Mouse (Mus musculus) adrenal gland, postnatal 25 days (tissue): ENCODE measurements at regions not wholly inside any gene's neighbourhood (a gene's known extent, or its start where the extent isn't known, plus 50 kb on each side); places are given as distances from the start of the nearest gene placed in this dataset.

Experiments
- DNase-seq: peaks from one replicate; pipeline ENCODE4 v3.0.0; 2021; ENCODE audit warnings: mixed read lengths

GRCm38 (mm10) chr3:21403551-21403950 lies 672.9 kb upstream of the Tbl1xr1 start:
- no peak for DNase-seq

DNA sequence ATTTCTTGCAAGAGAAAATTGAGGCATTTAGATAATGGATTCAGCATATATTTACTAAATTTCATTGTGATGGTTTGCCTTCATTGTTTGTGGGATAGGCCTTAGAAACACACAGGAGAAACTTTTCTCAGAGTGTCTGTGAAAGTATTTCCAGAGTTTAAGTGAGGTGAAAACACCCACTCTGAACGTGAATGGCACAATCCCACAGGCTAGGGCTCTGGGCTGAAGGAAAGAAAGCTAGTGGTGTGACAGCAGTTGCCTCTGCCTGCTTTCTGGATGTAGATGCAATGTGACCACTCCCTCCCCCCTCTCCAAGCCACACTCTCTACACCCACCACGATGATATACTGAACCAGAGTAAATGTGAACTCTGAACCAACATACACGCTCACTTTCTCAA lies 672.4 kb upstream of the Tbl1xr1 start:
- DNase-seq = no peak

GRCm38 (mm10) chr3:21407077-21407476 lies 669.4 kb upstream of the Tbl1xr1 start:
- no peak for DNase-seq

- no peak for DNase-seq
These were observed 664.4 kb upstream of the Tbl1xr1 start for GRCm38 (mm10) chr3:21412010-21412409.

- DNase-seq = no peak
These were observed 653.3 kb upstream of the Tbl1xr1 start for GRCm38 (mm10) chr3:21423139-21423538.

GRCm38 (mm10) chr3:21426538-21426937 lies 649.9 kb upstream of the Tbl1xr1 start:
- no peak for DNase-seq

- no peak for DNase-seq
These were observed 648.9 kb upstream of the Tbl1xr1 start for GRCm38 (mm10) chr3:21427408-21428031.

- DNase-seq = no peak
These were observed 648.3 kb upstream of the Tbl1xr1 start for GRCm38 (mm10) chr3:21428120-21428519.

- DNase-seq = no peak
These were observed 612.2 kb upstream of the Tbl1xr1 start for GRCm38 (mm10) chr3:21464245-21464644.

DNA sequence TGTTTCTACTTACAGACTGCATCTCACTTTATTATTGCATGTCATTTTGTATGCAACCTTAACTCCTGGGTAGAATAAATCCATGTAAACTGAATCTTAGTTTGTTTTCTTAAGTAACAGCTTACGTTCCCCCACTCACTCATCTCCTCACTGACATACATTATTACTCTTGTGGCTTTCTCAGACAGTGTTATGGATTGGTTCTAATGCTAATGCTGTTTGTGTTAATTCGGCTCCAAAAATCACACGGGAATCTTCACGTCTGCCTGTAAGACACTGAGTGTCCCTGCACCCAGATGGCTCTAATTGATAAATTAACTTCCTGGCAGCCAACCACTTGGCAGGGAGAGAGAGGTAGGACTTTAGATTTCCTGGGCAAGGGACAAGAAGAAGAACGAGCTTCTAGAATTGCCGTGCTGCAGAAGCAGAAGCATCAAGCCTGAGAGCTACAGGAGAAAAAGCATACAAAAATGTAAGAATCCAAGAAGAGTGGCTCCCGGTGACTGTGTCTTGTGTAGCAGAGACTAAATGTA lies 610.3 kb upstream of the Tbl1xr1 start:
- DNase-seq = no peak

DNA sequence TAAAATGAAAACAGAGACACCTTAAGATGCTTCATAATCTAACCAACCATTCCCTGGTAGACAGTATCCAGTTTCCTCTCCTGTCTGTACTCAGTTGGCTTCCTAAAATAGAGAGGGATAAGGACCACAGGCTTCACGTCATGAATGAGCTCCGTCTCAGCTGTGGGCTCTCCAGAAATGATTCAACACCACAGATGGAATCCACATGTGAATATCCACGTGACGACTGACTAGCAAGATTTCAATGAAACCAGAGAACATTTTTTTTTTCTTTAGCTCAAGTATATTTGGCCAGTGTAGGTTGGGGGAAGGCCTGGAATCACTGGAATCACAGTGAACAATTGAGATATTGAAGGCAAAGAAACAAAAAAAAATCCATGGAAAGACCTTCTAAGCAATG lies 599.1 kb upstream of the Tbl1xr1 start:
- DNase-seq = no peak

DNA sequence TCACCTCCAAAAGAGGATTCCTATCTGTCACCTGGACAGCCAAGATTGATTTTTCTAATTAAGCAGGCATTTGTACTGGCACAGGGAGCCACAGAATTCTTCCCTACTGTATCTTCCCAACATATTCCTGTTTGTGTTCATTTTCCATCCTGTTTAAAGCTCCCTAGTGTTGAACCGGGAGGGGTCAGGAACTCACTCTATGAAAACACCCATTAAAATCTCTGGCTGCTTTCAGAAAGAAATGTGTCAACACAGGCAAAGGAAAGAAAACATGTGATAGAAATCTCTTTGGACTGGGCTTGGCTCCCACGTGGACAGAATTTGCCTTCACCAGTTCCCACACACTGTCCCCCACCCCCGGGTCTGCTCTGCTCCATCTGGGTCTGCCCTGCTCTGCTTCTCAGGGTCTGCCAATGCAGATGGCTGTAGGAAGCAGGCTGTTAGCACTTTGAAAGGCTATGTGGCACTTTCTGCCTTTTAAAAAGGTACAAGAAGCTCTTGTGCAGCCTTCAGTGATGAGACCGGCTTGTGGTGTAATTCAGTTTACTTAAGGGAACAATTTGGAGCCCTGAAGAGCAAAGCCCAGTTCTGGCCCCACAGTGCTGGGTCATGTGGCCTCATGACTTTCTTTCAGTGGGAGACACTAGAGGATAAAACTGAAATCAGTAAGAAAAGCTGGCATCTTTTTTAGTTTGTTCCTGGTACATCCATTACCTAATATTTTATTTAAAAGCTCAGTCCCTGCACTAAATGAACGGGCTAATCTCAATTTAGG lies 597.2 kb upstream of the Tbl1xr1 start:
- DNase-seq = no peak

DNA sequence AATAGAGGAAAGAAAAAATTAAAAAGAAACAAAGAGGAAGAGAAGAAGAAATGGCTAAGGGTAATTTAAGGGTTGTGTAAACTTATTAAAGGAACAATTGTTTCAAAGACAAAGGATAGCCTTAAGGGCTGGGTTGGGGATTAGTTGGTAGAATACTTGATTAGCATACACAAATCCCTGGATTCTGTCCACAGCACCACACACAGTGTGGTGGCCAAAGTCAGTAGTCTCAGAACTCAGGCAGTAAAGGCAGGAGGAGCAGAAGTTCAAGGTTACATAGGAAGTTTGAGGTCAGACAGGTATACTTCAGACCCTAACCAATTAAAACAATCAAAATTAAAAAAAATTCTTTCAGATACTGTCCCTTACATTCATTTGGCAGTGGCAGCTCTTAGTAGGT lies 596.6 kb upstream of the Tbl1xr1 start:
- no peak for DNase-seq

DNA sequence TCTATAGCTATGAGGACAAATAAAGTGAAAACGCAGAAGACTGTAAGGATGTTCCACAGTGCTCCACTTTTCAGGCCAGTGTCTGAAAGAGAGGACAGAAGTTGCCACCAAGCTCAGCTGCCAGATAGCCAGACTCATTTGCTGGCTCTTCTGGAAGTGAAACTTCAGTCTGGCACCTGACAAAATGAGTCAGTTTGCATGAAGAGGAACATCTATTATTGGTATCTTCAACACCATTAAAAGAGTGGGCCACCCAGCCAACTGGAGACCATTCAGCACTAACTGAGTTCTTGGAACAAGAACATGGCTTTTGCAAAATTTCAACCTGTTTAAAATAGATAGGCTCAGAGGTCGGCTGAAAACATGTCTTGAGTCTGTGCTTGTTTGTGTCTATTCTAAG lies 592.4 kb upstream of the Tbl1xr1 start:
- no peak for DNase-seq

- DNase-seq = no peak
These were observed 591.0 kb upstream of the Tbl1xr1 start for GRCm38 (mm10) chr3:21485454-21485853.

GRCm38 (mm10) chr3:21489547-21489946 lies 586.9 kb upstream of the Tbl1xr1 start:
- DNase-seq = no peak

DNA sequence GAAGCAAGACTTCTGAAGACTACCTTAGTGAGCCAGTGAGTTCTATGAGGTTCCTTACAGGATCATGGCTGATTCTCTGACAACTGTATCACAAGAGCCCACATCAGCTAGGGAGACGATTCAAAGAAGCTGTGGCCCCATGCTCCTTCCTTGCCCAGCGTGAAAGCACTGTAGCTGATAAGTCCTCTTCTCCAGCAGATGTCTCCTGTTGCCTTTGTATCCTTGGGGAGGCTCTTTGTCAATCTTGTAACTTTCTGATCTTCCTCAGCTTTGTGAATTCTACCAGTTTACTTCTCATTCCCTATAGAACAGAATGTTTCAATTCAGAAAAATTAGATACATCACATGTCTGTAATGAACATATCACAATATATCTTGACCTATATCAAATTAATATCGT lies 584.0 kb upstream of the Tbl1xr1 start:
- no peak for DNase-seq

GRCm38 (mm10) chr3:21493384-21493783 lies 583.1 kb upstream of the Tbl1xr1 start:
- no peak for DNase-seq

DNA sequence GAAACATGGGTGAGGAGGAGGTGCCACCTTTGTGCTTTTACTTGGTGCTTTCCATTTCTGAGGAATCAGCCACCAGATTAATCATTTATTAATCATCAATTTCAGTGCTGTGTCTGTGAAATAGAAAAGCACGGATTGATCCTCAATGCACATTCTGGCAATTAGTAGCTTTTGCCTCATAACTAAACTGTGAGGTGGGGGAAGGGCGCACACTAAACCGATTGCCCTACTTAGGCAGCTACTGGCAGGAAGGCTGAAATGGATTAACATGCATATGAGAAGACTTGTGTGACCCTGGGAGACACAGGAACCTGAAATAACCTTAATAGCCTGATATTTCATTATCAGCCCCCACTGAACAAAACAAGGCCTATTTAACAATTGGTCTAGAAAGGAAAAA lies 581.5 kb upstream of the Tbl1xr1 start:
- DNase-seq = no peak

- no peak for DNase-seq
These were observed 580.8 kb upstream of the Tbl1xr1 start for GRCm38 (mm10) chr3:21495651-21496050.

- no peak for DNase-seq
These were observed 580.3 kb upstream of the Tbl1xr1 start for GRCm38 (mm10) chr3:21496166-21496565.

DNA sequence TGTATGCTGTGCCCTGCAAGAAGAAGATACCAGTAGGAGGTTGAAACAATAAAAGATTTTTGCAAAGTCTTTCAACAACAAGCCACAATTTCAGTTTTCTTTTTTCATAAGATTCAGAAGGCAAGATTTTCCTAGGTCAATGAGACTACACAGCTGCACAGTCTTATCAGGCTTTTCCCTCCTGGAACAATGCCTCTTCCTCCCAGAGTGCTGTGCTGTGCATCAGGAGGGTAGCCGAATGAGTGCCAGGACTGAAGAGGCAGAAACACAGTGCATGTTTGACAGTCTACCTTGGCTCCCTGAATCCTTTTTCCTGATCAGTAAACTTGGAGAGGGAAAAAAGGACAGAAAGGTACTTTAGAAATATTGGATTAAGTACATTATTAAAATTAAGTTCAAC lies 579.4 kb upstream of the Tbl1xr1 start:
- no peak for DNase-seq

DNA sequence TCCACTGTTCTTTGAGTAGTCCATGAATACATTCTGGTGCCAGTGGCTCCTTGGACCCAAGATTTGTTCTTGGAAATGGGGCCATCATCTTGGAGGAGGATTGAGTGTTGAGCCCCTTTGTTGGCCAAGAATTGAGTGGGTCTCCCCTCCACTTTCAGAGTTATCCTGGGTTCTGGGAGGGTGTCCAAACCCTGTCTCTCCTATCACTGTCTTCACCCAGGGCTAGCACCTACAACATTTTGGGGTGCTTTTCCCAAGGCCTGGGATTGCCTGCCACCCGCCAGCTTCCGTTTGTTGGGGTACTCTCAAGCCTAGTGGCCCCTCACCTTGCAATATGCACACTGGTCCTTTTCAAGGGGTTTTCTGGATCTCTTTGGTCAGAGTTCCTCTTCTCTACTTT lies 568.8 kb upstream of the Tbl1xr1 start:
- no peak for DNase-seq

GRCm38 (mm10) chr3:21512081-21512480 lies 564.4 kb upstream of the Tbl1xr1 start:
- no peak for DNase-seq
